Mouse (Mus musculus) erythroblast, embryonic 14.5 days (primary cell): ENCODE measurements around the gene Als2cr12. TPM values are rescaled to one million over a fixed set of nuclear protein-coding genes. Genes with fewer than 3 reads are reported as not detected.
"Not testable (repeated sequence)": the region's sequence is repeated elsewhere in the genome, so short reads cannot be mapped to it uniquely, and the experiment has no call there.

Experiments used
- H3K27me3 ChIP-seq: 2 replicates; pipeline ENCODE4 v1.6.1; 2012; ENCODE audit warnings: inconsistent platforms; ENCODE audit not compliant: control insufficient read depth
- H3K36me3 ChIP-seq: 2 replicates; pipeline ENCODE4 v1.6.1; 2012; ENCODE audit warnings: mild to moderate bottlenecking, inconsistent platforms; ENCODE audit not compliant: control insufficient read depth
- H3K4me1 ChIP-seq: 2 replicates; pipeline ENCODE4 v1.6.1; 2012; ENCODE audit warnings: inconsistent platforms; ENCODE audit not compliant: control insufficient read depth
- H3K4me3 ChIP-seq: replicated peaks from 2 replicates; pipeline ENCODE3; 2012; ENCODE audit warnings: moderate library complexity, mild to moderate bottlenecking, inconsistent platforms
- H3K9me3 ChIP-seq: 2 replicates; pipeline ENCODE4 v1.6.1; 2012; ENCODE audit warnings: low read length, inconsistent platforms, mixed read lengths; ENCODE audit not compliant: control insufficient read depth
- GATA1 ChIP-seq: IDR thresholded peaks from 2 replicates; pipeline ENCODE4 v1.6.1; 2012; ENCODE audit warnings: low read length, inconsistent platforms, mixed read lengths
- TAL1 ChIP-seq: IDR thresholded peaks from 3 replicates; pipeline ENCODE4 v1.6.1; 2012; ENCODE audit warnings: low read length, inconsistent platforms, mixed read lengths
- polyA plus RNA-seq: library from polyadenylated mRNA; stranded (reverse); fragments of >175 nt; gene quantifications from 2 replicates; pipeline ENCODE4 v1.2.3, GENCODE M21; 2012

The Als2cr12 gene
- polyA plus RNA-seq, 1 experiment: not detected

GRCm38 (mm10) chr1:58693696-58694095 is 2.1 kb downstream of the Als2cr12 start:
- Histone ChIP-seq H3K4me3 (no peak overlapping the region), H3K27me3 (no peaks in the 10 kb centered on the region), H3K4me1 (no peaks in the 10 kb centered on the region), H3K36me3 (no peaks in the 10 kb centered on the region), H3K9me3 (no peaks in the 10 kb centered on the region)
- TF ChIP-seq TAL1 (no peak), GATA1 (no peak)

GRCm38 (mm10) chr1:58691718-58692117 is 4.1 kb downstream of the Als2cr12 start:
- not testable (repeated sequence) for H3K36me3 ChIP-seq, H3K9me3 ChIP-seq, H3K4me3 ChIP-seq, H3K27me3 ChIP-seq, H3K4me1 ChIP-seq

GRCm38 (mm10) chr1:58690834-58691488 is 4.8 kb downstream of the Als2cr12 start:
- not testable (repeated sequence) for H3K27me3 ChIP-seq, H3K4me3 ChIP-seq, H3K4me1 ChIP-seq, H3K9me3 ChIP-seq, H3K36me3 ChIP-seq

- Histone ChIP-seq H3K36me3 (no peaks in the 10 kb centered on the region), H3K4me1 (no peaks in the 10 kb centered on the region), H3K4me3 (no peak overlapping the region), H3K27me3 (no peaks in the 10 kb centered on the region), H3K9me3 (no peaks in the 10 kb centered on the region)
- TF ChIP-seq TAL1 (no peak), GATA1 (no peak)
Observed at GRCm38 (mm10) chr1:58690006-58690744, 5.6 kb downstream of the Als2cr12 start.

- H3K9me3 ChIP-seq: no peaks in the 10 kb centered on the region
- H3K27me3 ChIP-seq: no peaks in the 10 kb centered on the region
- no peak for TF ChIP-seq TAL1
- no peak for TF ChIP-seq GATA1
- no peaks in the 10 kb centered on the region for H3K36me3 ChIP-seq
- H3K4me1 ChIP-seq: no peaks in the 10 kb centered on the region
- no peak overlapping the region for H3K4me3 ChIP-seq
Observed at GRCm38 (mm10) chr1:58689426-58689825, 6.4 kb downstream of the Als2cr12 start.

- H3K4me3 ChIP-seq, H3K36me3 ChIP-seq, H3K4me1 ChIP-seq, H3K9me3 ChIP-seq, H3K27me3 ChIP-seq: not testable (repeated sequence)
Observed at GRCm38 (mm10) chr1:58678412-58678811, 17.4 kb downstream of the Als2cr12 start.

- Histone ChIP-seq H3K4me3 (no peak overlapping the region), H3K4me1 (no peaks in the 10 kb centered on the region), H3K36me3 (no peaks in the 10 kb centered on the region), H3K27me3 (no peaks in the 10 kb centered on the region), H3K9me3 (no peaks in the 10 kb centered on the region)
- TF ChIP-seq GATA1 (no peak), TAL1 (no peak)
Observed at GRCm38 (mm10) chr1:58677575-58677974, 18.2 kb downstream of the Als2cr12 start.

GRCm38 (mm10) chr1:58675011-58675410 is 20.8 kb downstream of the Als2cr12 start:
- Histone ChIP-seq H3K4me1 (no peaks in the 10 kb centered on the region), H3K4me3 (no peak overlapping the region), H3K36me3 (no peaks in the 10 kb centered on the region), H3K27me3 (no peaks in the 10 kb centered on the region), H3K9me3 (no peaks in the 10 kb centered on the region)
- TF ChIP-seq GATA1: no peak
- no peak for TF ChIP-seq TAL1

GRCm38 (mm10) chr1:58672116-58672515 is 23.7 kb downstream of the Als2cr12 start:
- no peaks in the 10 kb centered on the region for H3K36me3 ChIP-seq
- no peak for TF ChIP-seq GATA1
- no peak overlapping the region for H3K4me3 ChIP-seq
- H3K9me3 ChIP-seq: no peaks in the 10 kb centered on the region
- H3K27me3 ChIP-seq: no peaks in the 10 kb centered on the region
- no peaks in the 10 kb centered on the region for H3K4me1 ChIP-seq

- H3K27me3 ChIP-seq, H3K36me3 ChIP-seq, H3K9me3 ChIP-seq, H3K4me3 ChIP-seq, H3K4me1 ChIP-seq: not testable (repeated sequence)
Observed at GRCm38 (mm10) chr1:58669635-58670034, 26.2 kb downstream of the Als2cr12 start.
